Mouse (Mus musculus) forebrain, embryonic 15.5 days (tissue): ENCODE measurements around the gene Hacd2. TPM values are rescaled to one million over a fixed set of nuclear protein-coding genes. Genes with fewer than 3 reads are reported as not detected.

Experiments
- ATAC-seq: fragments of 200-750 bp; cut with Nextera tagmentation; replicated peaks from 2 replicates; pipeline ENCODE4 v1.8.0; 2017; ENCODE audit warnings: mild to moderate bottlenecking, moderate TSS enrichment, moderate library complexity
- H3K27ac ChIP-seq: fragments of 300-500 bp; sonication (generic); replicated peaks from 2 replicates; pipeline ENCODE4 v1.5.1; 2015; ENCODE audit warnings: mild to moderate bottlenecking, inconsistent platforms
- H3K27me3 ChIP-seq: fragments of 300-500 bp; sonication (generic); 2 replicates; pipeline ENCODE4 v1.6.1; 2015; ENCODE audit warnings: inconsistent platforms
- H3K36me3 ChIP-seq: fragments of 300-500 bp; sonication (generic); 2 replicates; pipeline ENCODE4 v1.6.1; 2015; ENCODE audit warnings: mild to moderate bottlenecking, inconsistent platforms
- H3K4me1 ChIP-seq: fragments of 300-500 bp; sonication (generic); 2 replicates; pipeline ENCODE4 v1.6.1; 2015; ENCODE audit warnings: inconsistent platforms
- H3K4me2 ChIP-seq: fragments of 300-500 bp; sonication (generic); replicated peaks from 2 replicates; pipeline ENCODE4 v1.6.1; 2015; ENCODE audit warnings: mild to moderate bottlenecking, inconsistent platforms
- H3K4me3 ChIP-seq: fragments of 300-500 bp; sonication (generic); 2 replicates; pipeline ENCODE4 v1.5.1; 2015; ENCODE audit warnings: mild to moderate bottlenecking, inconsistent platforms
- H3K9ac ChIP-seq: fragments of 300-500 bp; sonication (generic); replicated peaks from 2 replicates; pipeline ENCODE4 v1.6.1; 2015; ENCODE audit warnings: mild to moderate bottlenecking, inconsistent platforms
- H3K9me3 ChIP-seq: fragments of 300-500 bp; sonication (generic); 2 replicates; pipeline ENCODE4 v1.6.1; 2016; ENCODE audit warnings: inconsistent platforms
- WGBS: fragments of 180-500 bp; shearing (Covaris S2); methylation state at CpG from one replicate; pipeline ENCODE4 v1.1.7; 2015; ENCODE audit warnings: mixed read lengths; 5-methylcytosine and 5-hydroxymethylcytosine counted together
- polyA plus RNA-seq: library from polyadenylated mRNA; unstranded; fragments of >200 nt; fragmentation: Nextera tagmentation; extraction: Ambion mirVana; gene quantifications from 2 replicates; pipeline ENCODE4 v1.2.1, GENCODE M21; 2015

The Hacd2 gene
- 39.6 and 41.6 TPM in 2 replicates for polyA plus RNA-seq

- Histone ChIP-seq H3K27me3 (peaks cover 23% of the 10 kb centered on the region; the same call in 1 of the 2 replicates), H3K9ac (peak within 1 kb of the TSS; percentile 76), H3K27ac (peak within 1 kb of the TSS; percentile 76), H3K9me3 (no peaks in the 10 kb centered on the region), H3K4me1 (peaks cover 3% of the 10 kb centered on the region; the same call in 1 of the 2 replicates), H3K4me2 (peak within 1 kb of the TSS; percentile 68), H3K36me3 (0 out of 2 replicates have a peak, but pooled peaks cover 3% of the 10 kb centered on the region), H3K4me3 (peak within 1 kb of the TSS; percentile 75)
- under 1% methylated on average over 77 of the region's 97 CpGs for WGBS
- ATAC-seq: peak; percentile 99
Observed at GRCm38 (mm10) chr16:35022242-35023137, at the start of gene Hacd2. TSS of gene Hacd2 (plus strand) at chr16:35022428.

- WGBS: 89% methylated on average over 12 of the region's 12 CpGs
Observed at GRCm38 (mm10) chr16:34972471-34972870, 49.8 kb upstream of the Hacd2 start.

GRCm38 (mm10) chr16:34975544-34975943 lies 46.7 kb upstream of the Hacd2 start:
- Histone ChIP-seq H3K27me3 (no peaks in the 10 kb centered on the region), H3K27ac (no peak overlapping the region), H3K9ac (no peak overlapping the region), H3K4me2 (no peak overlapping the region), H3K9me3 (no peaks in the 10 kb centered on the region), H3K4me3 (no peak overlapping the region), H3K4me1 (no peaks in the 10 kb centered on the region), H3K36me3 (no peaks in the 10 kb centered on the region)
- WGBS: 64% methylated on average over 2 of the region's 2 CpGs
- ATAC-seq: no peak

More at GRCm38 (mm10) chr16:34972471-34972870, 49.8 kb upstream of the Hacd2 start:
- Histone ChIP-seq H3K36me3 (no peaks in the 10 kb centered on the region), H3K4me1 (no peaks in the 10 kb centered on the region), H3K4me2 (no peak overlapping the region), H3K27ac (no peak overlapping the region), H3K9me3 (no peaks in the 10 kb centered on the region), H3K27me3 (no peaks in the 10 kb centered on the region), H3K4me3 (no peak overlapping the region), H3K9ac (no peak overlapping the region)
- ATAC-seq: no peak

- H3K9ac ChIP-seq: no peak overlapping the region
- no peak overlapping the region for H3K27ac ChIP-seq
- H3K9me3 ChIP-seq: no peaks in the 10 kb centered on the region
- ATAC-seq: no peak
- H3K36me3 ChIP-seq: no peaks in the 10 kb centered on the region
- H3K4me1 ChIP-seq: no peaks in the 10 kb centered on the region
- WGBS: 79% methylated on average over 13 of the region's 13 CpGs
- H3K4me3 ChIP-seq: no peak overlapping the region
- no peaks in the 10 kb centered on the region for H3K27me3 ChIP-seq
- no peak overlapping the region for H3K4me2 ChIP-seq
Observed at GRCm38 (mm10) chr16:34976630-34977029, 45.6 kb upstream of the Hacd2 start.

- no peak overlapping the region for H3K4me2 ChIP-seq
- no peak for ATAC-seq
- no peak overlapping the region for H3K4me3 ChIP-seq
- no peak overlapping the region for H3K27ac ChIP-seq
- H3K4me1 ChIP-seq: no peaks in the 10 kb centered on the region
- no peaks in the 10 kb centered on the region for H3K36me3 ChIP-seq
- no peak overlapping the region for H3K9ac ChIP-seq
- no peaks in the 10 kb centered on the region for H3K9me3 ChIP-seq
- H3K27me3 ChIP-seq: no peaks in the 10 kb centered on the region
- WGBS: 98% methylated on average over 7 of the region's 7 CpGs
Observed at GRCm38 (mm10) chr16:34978018-34978417, 44.2 kb upstream of the Hacd2 start.

GRCm38 (mm10) chr16:34981009-34981408 lies 41.2 kb upstream of the Hacd2 start:
- Histone ChIP-seq H3K4me1 (no peaks in the 10 kb centered on the region), H3K9me3 (no peaks in the 10 kb centered on the region), H3K4me3 (no peak overlapping the region), H3K36me3 (no peaks in the 10 kb centered on the region), H3K9ac (no peak overlapping the region), H3K4me2 (no peak overlapping the region), H3K27ac (no peak overlapping the region), H3K27me3 (no peaks in the 10 kb centered on the region)
- WGBS: 77% methylated on average over 7 of the region's 7 CpGs
- ATAC-seq: no peak

GRCm38 (mm10) chr16:34984203-34985030 lies 37.8 kb upstream of the Hacd2 start:
- Histone ChIP-seq H3K27ac (no peak overlapping the region), H3K9ac (no peak overlapping the region), H3K9me3 (no peaks in the 10 kb centered on the region), H3K36me3 (no peaks in the 10 kb centered on the region), H3K4me1 (no peaks in the 10 kb centered on the region), H3K4me2 (no peak overlapping the region), H3K27me3 (no peaks in the 10 kb centered on the region), H3K4me3 (no peak overlapping the region)
- 37% methylated on average over 11 of the region's 11 CpGs for WGBS
- no peak for ATAC-seq

- Histone ChIP-seq H3K4me2 (no peak overlapping the region), H3K36me3 (no peaks in the 10 kb centered on the region), H3K4me1 (no peaks in the 10 kb centered on the region), H3K27ac (no peak overlapping the region), H3K27me3 (no peaks in the 10 kb centered on the region), H3K9ac (no peak overlapping the region), H3K4me3 (no peak overlapping the region), H3K9me3 (no peaks in the 10 kb centered on the region)
- 95% methylated on average over 2 of the region's 2 CpGs for WGBS
- ATAC-seq: no peak
Observed at GRCm38 (mm10) chr16:34985031-34985346, 37.2 kb upstream of the Hacd2 start.

- no peak for ATAC-seq
- Histone ChIP-seq H3K27me3 (no peaks in the 10 kb centered on the region), H3K4me1 (no peaks in the 10 kb centered on the region), H3K4me3 (no peak overlapping the region), H3K4me2 (no peak overlapping the region), H3K9ac (no peak overlapping the region), H3K36me3 (no peaks in the 10 kb centered on the region), H3K27ac (no peak overlapping the region), H3K9me3 (no peaks in the 10 kb centered on the region)
- 90% methylated on average over 13 of the region's 13 CpGs for WGBS
Observed at GRCm38 (mm10) chr16:34986211-34986825, 35.9 kb upstream of the Hacd2 start.

GRCm38 (mm10) chr16:34991365-34991764 lies 30.9 kb upstream of the Hacd2 start:
- WGBS: 92% methylated on average over 3 of the region's 3 CpGs

GRCm38 (mm10) chr16:34992854-34993253 lies 29.4 kb upstream of the Hacd2 start:
- no peak overlapping the region for H3K4me3 ChIP-seq
- H3K4me1 ChIP-seq: peaks cover 7% of the 10 kb centered on the region; the same call in 1 of the 2 replicates
- H3K36me3 ChIP-seq: no peaks in the 10 kb centered on the region
- ATAC-seq: no peak
- no peaks in the 10 kb centered on the region for H3K9me3 ChIP-seq
- WGBS: 88% methylated on average over 5 of the region's 5 CpGs
- H3K27me3 ChIP-seq: no peaks in the 10 kb centered on the region
- H3K9ac ChIP-seq: no peak overlapping the region
- H3K4me2 ChIP-seq: no peak overlapping the region
- no peak overlapping the region for H3K27ac ChIP-seq

More at GRCm38 (mm10) chr16:34991365-34991764, 30.9 kb upstream of the Hacd2 start:
- no peak overlapping the region for H3K27ac ChIP-seq
- H3K4me1 ChIP-seq: 0 out of 2 replicates have a peak, but pooled peaks cover 7% of the 10 kb centered on the region
- no peaks in the 10 kb centered on the region for H3K27me3 ChIP-seq
- no peaks in the 10 kb centered on the region for H3K9me3 ChIP-seq
- no peak overlapping the region for H3K9ac ChIP-seq
- no peak overlapping the region for H3K4me3 ChIP-seq
- H3K36me3 ChIP-seq: no peaks in the 10 kb centered on the region
- no peak for ATAC-seq
- H3K4me2 ChIP-seq: no peak overlapping the region
